Mouse (Mus musculus): ENCODE data around the gene Pnpla7.

- TF ChIP-seq CTCF (IDR thresholded peaks at IDR 0.05; ENCODE audit: extremely low read depth, insufficient read length, insufficient replicate concordance, low read depth, low read length) (no peak), POLR2A (IDR thresholded peaks at IDR 0.05; ENCODE audit: low read depth, low read length) (no peak)
Measured at GRCm38 (mm10) chr2:24976960-24977359, 1.1 kb downstream of the Pnpla7 start.
